In the genomic region with DNA sequence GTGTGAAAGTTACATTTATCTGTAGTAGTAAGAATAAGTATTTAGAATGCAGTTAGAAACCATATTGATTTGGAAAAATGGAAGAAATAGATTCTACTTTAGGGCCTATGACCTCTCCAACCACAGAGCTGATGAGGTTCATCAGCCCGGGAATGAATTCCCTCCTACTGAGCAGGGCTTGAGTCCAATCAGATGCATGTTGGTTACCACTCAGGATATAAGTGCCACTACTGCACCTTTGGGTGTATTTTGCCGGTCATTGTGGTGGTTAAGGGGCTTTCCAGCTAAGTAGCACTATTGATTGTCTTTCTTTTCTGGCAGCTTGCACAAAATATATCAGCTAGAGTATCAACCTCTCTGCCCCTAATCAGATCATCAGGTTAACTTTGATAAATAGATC, we compare ENCODE assay signal across 19 mouse cellular contexts.
"Had no signal": no experiment of that assay in that cellular context is flagged by ENCODE, and none has a peak within 500 bp of the region (broad histone marks: within the 10 kb centered on the region; RNA-seq: fewer than 3 reads in every experiment).

No protein-coding gene starts in this region.

- H3K9me3 ChIP-seq: midbrain, embryonic 10.5 days; midbrain, embryonic 12.5 days; neural tube, embryonic 13.5 days; neural tube, embryonic 15.5 days had no signal

- H3K27me3 ChIP-seq: midbrain, embryonic 12.5 days; neural tube, embryonic 13.5 days; neural tube, embryonic 15.5 days had no signal

- H3K4me2 ChIP-seq: lung, embryonic 14.5 days; midbrain, embryonic 12.5 days; neural tube, embryonic 13.5 days; neural tube, embryonic 15.5 days had no signal

- H3K4me1 ChIP-seq: midbrain, embryonic 10.5 days; midbrain, embryonic 12.5 days; neural tube, embryonic 13.5 days; neural tube, embryonic 15.5 days had no signal

- ATAC-seq: midbrain, embryonic 16.5 days had no signal

- H3K4me3 ChIP-seq: midbrain, embryonic 10.5 days; midbrain, embryonic 12.5 days; myocyte; neural tube, embryonic 13.5 days; neural tube, embryonic 15.5 days had no signal

- H3K36me3 ChIP-seq: midbrain, embryonic 10.5 days; midbrain, embryonic 12.5 days; neural tube, embryonic 13.5 days; neural tube, embryonic 15.5 days had no signal

- H3K9ac ChIP-seq: lung, embryonic 14.5 days; midbrain, embryonic 12.5 days; neural tube, embryonic 13.5 days; neural tube, embryonic 15.5 days had no signal

- H3K27ac ChIP-seq: midbrain, embryonic 10.5 days; midbrain, embryonic 12.5 days; neural tube, embryonic 13.5 days; neural tube, embryonic 15.5 days had no signal

- DNase-seq: lung, adult 18-20 months; lung, embryonic 14.5 days; lung, postnatal 10 days; lung, postnatal 4 days; midbrain, embryonic 14.5 days; retina, postnatal 1 day; right cerebral cortex, adult 18-20 months; right cerebral cortex, postnatal 25 days; right cerebral cortex, postnatal 4 days; spleen, adult 18-20 months; thymus, adult 18-20 months; thymus, postnatal 14 days; thymus, postnatal 36 days had no signal
